Mouse (Mus musculus) left cerebral cortex, postnatal 10 days (tissue): ENCODE data around the gene Sec61g. TPM values are rescaled to one million over a fixed set of nuclear protein-coding genes. Genes with fewer than 3 reads are reported as not detected.

Experiments
- DNase-seq, 2 experiments: peaks; one replicate each; pipeline ENCODE4 v3.0.0; 2021 to 2022; ENCODE audit warnings: low spot score in 2 of 2, mixed read lengths in 1 of 2; ENCODE audit errors: extremely low spot score in 1 of 2
- intact Hi-C: fragments of 180-260 bp; cut with DNase I; formaldehyde crosslinking; loops from one replicate; pipeline ENCODE4 v1.15.1; 2025
- total RNA-seq, 2 experiments: library from RNA; stranded (reverse); gene quantifications; 2 replicates each; pipeline ENCODE4 v1.2.3; 2021

The Sec61g gene
- total RNA-seq, 2 experiments from 2014 or later = 9.0 to 10.6 TPM

DNA sequence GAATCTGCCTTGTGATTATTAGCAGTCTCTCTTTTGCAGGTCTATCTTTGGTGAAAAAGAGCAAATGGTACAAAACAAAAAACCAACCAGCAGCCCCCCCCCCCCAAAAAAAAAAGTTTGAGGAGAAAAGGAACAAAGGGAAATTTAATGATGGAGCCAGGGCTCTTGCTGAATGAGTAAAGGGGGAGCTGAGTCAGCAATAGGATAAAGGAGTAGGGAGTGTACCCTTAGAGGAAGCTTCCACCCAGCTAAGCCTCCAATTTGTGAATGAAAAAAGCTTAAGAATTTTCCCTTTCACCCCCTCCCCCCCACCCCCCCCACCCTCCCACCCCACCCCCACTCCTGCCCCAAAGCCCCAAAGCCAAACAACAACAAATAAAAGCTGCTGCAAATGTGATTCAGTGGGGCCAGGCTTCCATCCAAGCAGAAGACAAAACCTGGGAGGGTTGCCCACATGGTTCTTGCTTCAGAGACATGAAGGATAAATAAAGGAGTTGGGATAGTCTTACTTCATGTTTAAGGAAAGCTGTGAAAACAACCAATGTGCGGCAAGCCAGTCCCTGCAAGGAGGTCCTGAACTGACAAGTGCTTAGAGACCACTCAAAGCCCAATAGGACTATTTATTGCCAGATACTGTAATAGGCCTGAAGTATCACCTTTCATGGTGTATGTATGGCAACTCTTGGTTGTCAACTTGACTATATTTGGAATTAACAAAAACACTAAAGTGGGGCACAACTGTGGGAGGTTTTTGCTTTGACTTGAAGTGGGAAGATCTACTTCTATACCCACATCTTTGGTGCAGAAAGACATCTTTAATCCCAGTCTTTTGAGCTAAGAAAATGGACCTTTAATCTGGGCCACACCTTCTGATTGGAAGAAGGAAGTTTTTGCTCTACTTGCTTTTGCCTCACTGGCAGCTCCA lies 9.3 kb downstream of the Sec61g start:
- DNase-seq = no peak
- intact Hi-C loops = no loop called here

Other genes starting within 250 kb of the Sec61g start
- gene Egfr, start 243.7 kb upstream of the Sec61g start, total RNA-seq = 10 to 100 TPM; 15.3 to 18.6 TPM